Mouse (Mus musculus) gastrocnemius, adult 8-10 months (tissue): ENCODE data around the gene Clp1. TPM values are rescaled to one million over a fixed set of nuclear protein-coding genes. Genes with fewer than 3 reads are reported as not detected.
A peak's percentile ranks its signal among the peaks of the same experiment; 100 is the strongest.
"Not testable (repeated sequence)": the region's sequence is repeated elsewhere in the genome, so short reads cannot be mapped to it uniquely, and the experiment has no call there.

Source experiments
- DNase-seq, 2 experiments: peaks; one replicate each; pipeline ENCODE4 v3.0.0; 2022; ENCODE audit warnings: low spot score in 2 of 2
- total RNA-seq, 4 experiments: library from RNA; stranded (reverse); gene quantifications; 2 replicates each; pipeline ENCODE4 v1.2.4; 2022

Gene Clp1
- total RNA-seq, 4 experiments from 2014 or later = 3.7 to 4.3 (median 4.1) TPM

DNA sequence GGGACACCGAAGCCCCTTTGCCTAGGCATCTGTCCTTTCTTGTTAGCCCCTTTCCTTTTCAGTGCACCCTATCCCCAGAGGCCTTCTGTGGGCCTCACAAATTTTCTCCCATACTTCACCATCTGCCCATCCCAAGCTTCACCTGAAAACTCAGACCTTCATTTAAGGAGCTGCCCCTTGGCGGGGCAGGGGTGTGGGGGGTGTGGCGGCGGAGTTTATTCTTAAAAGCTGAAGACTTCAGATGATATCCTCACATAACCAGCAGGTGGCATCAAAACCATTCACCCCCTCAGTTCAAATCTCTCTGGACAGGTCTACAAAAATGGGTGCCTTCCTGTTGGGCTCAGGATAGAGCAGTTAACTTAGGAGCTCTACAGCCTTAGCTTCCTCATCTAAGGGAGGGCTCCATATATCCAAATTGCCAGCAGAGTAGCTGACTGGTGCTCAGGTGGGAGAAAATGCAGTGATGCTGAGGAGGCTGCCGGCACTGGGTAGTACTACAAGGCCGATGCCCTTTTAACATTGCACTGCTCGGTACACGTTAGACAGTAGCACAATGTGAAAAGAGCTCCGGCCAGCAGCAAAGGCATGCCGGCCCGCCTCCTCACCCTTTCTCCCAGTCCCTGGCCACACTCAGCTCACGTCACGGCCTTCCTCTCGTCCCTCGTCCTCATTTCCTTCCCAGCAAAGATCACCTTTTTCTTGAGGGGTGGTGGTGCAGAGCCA is 13.6 kb upstream of the Clp1 start:
- DNase-seq = no peak

GRCm38 (mm10) chr2:84738271-84738911 is 11.2 kb upstream of the Clp1 start:
- no peak for DNase-seq

DNA sequence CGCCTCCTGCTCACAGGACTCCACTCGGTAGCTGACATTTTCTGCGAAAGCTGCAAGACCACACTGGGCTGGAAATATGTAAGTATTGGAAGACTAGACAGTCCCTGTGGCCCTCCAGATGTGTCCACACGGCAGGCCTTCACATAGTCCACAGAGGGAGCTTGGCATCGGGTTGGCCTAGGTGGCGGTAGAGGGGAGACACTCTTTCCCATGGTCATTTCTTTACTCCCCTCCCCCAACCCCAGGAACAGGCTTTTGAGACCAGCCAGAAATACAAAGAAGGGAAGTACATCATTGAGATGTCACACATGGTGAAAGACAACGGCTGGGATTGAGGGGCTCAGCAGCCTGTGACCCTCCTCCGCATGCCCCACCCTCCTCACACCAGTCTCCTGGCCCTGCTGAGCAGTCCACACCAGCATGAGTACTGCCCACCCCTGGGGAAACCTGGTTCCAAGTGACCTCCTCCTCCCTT is 10.3 kb upstream of the Clp1 start:
- no peak for DNase-seq

- no peak for DNase-seq
Observed at GRCm38 (mm10) chr2:84736312-84737161, 9.4 kb upstream of the Clp1 start.

DNA sequence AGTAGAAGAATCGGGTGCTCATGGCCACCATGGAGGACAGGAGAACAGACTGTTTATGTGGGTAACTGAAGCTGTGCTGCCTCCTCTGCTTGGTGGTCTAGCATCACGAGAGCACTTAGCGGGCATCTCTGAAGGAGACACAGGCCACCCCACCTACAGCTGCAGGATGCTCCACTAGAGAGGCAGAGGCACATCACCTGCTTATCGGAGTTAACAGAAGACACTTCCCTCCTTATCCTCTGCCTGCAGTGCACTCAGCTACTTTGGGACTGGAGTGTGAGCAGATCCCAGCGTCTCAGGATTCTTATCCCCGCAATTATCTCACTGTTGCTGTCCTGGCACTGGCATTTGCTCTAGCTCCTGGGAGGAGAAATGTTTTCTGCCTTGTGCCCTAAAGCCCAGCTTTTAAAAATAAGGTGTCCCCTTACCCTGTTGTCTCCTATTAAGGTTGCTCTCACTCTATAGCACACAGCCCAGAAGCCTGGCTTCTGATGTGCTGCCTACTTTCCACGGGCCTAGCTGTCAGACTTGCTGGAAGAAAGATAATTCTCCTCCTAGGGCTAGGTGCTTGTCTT is 8.3 kb upstream of the Clp1 start:
- DNase-seq = no peak

DNA sequence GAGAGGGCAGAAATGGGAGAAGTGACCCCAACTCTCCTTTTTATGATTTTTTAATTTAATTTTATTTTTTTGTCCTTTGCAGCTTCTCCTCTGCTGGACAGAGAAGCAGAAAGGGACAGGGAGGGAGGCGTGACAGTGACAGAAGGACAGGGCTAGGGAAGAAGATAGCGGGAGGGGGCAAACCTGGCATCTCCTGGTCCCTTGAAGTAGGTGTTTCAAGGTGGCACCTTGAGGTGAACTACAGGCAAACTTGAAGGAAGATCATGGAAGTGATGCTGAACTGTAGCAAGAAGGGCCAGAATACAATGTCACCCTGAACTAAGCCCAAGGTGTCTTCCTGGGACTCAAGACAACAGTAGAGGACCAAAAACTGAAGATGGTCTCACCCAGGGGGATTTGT is 7.8 kb upstream of the Clp1 start:
- DNase-seq = no peak

DNA sequence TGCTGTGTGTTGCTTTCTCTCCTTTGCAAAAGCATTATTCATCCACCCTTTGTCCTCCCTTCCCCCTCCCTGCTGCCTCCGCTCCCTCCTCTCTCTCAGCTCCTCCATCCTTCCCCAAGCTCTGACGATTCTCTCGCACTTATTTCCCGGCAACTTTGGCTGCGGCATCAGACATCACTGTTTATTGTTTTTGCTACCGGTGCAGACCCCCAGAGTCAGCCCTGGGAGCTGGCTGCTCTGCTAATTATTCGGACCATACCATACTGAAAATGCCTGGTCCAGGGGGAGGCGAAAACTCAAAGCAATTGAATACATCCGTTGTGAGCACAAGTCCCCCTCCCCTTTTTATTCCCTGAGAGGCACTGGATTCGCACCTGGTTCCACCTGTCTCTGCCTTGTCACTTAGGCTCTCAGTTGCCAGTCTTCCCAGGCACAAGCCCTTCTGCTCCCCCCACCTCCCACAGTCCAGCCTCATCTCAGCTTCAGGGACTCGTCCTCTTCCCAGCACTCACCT is 7.3 kb upstream of the Clp1 start:
- no peak for DNase-seq

- DNase-seq = peak in 1 of 2 experiments; percentile 22
Observed at GRCm38 (mm10) chr2:84733579-84734300, 6.6 kb upstream of the Clp1 start, which contains the start of gene Ypel4. Gene Ypel4 (plus strand): TSS chr2:84734058.

GRCm38 (mm10) chr2:84732394-84732793 is 5.2 kb upstream of the Clp1 start:
- no peak for DNase-seq

DNA sequence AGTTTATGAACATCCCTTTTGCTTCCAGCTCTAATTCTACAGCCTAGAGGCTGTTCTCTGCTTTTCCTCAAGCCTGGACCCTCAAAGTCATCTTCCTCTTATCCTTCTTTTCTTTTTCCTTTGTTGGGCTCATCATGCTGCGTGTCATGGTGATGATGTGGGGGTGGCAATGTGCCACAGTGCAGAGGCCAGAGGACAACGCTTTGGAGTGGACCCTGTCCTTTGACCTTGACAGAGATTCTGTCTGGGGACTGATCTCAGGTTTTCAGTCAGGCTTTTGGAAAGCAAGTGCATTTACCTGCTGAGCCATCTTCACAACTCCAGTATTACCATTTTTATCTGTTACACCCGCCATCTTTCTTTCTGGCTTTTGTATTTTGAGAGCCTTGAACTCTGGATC is 4.1 kb upstream of the Clp1 start:
- no peak for DNase-seq

DNA sequence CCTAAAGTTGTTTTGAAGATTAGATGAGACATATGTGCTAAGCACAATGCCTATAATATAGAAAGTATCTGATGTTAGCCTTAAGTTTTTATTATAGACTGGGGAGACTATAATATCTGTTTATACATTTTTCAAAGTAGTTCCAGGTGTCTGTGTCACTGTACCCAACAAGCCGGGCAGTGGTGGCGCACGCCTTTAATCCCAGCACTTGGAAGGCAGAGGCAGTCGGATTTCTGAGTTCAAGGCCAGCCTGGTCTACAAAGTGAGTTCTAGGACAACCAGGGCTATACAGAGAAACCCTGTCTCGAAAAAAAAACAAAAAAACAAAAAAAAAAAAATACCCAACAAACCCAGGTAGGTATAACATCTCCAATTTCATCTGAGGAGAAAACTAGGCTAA is 1.0 kb upstream of the Clp1 start:
- DNase-seq = not testable (repeated sequence)

DNA sequence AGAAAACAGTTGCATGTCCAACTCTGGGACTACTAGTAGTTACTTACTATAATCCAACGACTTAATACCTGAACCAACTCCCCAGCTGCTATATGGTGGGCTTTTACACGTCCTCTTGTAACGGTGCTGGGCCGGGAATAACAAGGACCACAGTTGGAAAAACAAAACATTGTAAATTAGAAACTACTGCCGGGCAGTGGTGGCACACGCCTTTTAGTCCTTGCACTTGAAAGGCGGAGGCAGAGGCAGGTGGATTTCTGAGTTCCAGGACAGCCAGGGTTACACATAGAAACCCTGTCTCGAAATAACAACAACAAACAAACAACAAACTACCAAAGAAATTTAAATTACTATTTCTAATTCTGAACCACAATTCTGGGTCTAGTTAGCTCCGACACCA is 434 bp downstream of the Clp1 start:
- no peak for DNase-seq

GRCm38 (mm10) chr2:84725770-84726169 is 1.4 kb downstream of the Clp1 start:
- DNase-seq = no peak

DNA sequence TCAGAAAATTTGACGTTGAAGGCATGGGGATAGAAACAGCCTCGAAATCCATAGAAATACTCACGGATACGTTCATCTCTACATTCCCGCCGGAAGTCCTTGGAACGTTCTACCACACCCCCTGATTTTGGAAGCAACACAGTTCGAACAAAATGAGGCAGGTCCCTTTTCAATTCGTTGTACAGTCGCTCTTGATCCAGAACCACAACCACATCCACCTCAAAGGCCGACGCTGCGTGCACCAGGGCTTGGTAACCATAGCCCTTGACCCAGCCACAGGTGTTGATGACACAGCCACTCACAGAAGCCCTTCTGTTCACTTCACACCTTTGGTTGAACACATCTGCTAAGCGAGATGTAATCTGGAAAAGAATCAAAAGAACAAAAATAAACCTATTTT is 3.3 kb downstream of the Clp1 start:
- DNase-seq = no peak

DNA sequence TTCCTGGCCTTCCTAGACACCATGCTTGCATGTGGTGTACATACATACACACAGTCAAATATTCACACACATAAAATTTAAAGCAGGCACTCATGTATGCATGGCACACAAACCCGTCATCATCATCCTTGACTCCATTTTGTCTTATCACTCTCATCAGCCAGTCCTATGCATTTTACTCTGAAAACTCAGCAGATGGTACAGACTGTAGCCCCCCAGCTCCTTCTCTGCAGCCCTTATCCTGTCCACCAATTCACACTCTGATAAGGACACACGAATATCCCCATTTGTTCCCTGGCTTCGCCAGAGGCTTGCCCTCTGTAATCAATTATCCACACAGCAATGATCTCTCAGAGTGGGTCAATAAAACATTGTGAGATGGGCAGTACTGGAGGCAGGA is 6.0 kb downstream of the Clp1 start:
- no peak for DNase-seq

- DNase-seq = no peak
Observed at GRCm38 (mm10) chr2:84720718-84721117, 6.4 kb downstream of the Clp1 start.

DNA sequence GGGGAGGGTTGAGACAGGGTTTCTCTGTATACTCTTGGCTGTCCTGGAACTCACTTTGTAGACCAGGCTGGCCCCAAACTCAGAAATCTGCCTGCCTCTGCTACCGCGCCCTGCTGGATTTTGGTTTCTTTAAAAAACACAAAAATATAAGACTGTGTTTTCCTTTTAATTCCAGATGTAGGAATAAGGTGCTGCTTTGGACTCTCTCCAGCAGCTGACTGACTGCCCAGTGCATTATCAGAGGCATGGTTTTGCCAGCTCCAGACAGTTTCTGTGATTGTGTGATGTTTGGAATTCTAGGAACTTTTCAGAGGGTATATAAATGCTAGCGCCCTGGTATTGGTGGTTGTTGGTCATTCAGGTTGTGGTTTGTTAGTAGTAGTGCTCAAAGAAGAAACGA is 9.8 kb downstream of the Clp1 start:
- DNase-seq = no peak

DNA sequence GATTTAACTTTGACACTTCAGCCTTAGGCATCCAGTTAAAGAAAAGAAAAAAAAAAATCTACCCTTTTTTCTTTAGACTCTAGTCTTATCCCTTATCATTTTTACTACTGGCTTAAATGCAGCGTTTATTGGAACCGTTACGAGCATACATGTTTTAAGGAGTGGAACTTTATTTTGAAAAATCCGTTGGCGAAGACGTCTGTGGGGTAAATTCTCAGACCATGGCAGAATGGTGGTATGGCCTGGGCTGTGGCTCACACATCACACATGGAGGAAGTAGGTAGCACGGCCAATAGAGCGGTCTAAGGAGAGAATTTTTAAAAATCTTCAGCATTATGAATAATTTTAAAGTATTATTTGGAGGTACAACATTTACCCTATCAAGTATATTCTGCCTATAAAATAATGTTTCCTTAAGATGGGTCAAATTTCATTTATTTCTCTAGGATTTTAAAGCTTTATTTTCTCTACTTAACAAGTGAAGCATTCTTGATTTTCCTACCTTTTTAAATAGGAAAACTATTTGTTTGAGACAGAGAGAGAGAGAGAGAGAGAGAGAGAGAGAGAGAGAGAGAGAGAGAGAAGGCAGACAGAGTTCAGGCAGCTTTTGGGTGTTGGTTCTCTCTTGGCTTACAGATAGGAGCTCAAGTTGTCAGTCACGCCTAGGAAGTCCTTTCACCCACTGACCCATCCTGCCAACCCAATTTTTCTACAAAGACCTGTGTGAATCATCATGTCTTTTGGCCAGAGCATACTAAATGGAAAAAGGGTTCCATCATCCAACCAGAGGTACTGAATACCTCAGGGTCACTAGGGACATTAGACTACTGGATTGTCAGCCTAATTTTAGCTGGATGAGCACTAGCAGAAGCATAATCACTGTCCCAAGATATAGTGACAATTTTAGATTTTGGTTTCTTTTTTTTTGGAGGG is 10.5 kb downstream of the Clp1 start:
- no peak for DNase-seq

GRCm38 (mm10) chr2:84715562-84716361 is 11.4 kb downstream of the Clp1 start:
- peak; percentile 39 to 83 for DNase-seq
